Mouse (Mus musculus) midbrain, embryonic 13.5 days (tissue): Measurements from ENCODE around the gene Chd4. TPM values are rescaled to one million over a fixed set of nuclear protein-coding genes. Genes with fewer than 3 reads are reported as not detected.

Source experiments
- ATAC-seq: fragments of 200-750 bp; cut with Nextera tagmentation; 2 replicates; pipeline ENCODE4 v1.8.0; 2017; ENCODE audit warnings: mild to moderate bottlenecking, moderate TSS enrichment, moderate library complexity
- H3K27ac ChIP-seq: fragments of 300-500 bp; sonication (generic); 2 replicates; pipeline ENCODE4 v1.5.1; 2015; ENCODE audit warnings: inconsistent platforms, mild to moderate bottlenecking, moderate library complexity
- H3K27me3 ChIP-seq: fragments of 300-500 bp; sonication (generic); 2 replicates; pipeline ENCODE4 v1.6.1; 2015; ENCODE audit warnings: mild to moderate bottlenecking, inconsistent platforms
- H3K36me3 ChIP-seq: fragments of 300-500 bp; sonication (generic); 2 replicates; pipeline ENCODE4 v1.6.1; 2015; ENCODE audit warnings: mild to moderate bottlenecking, inconsistent platforms
- H3K4me1 ChIP-seq: fragments of 300-500 bp; sonication (generic); replicated peaks from 2 replicates; pipeline ENCODE4 v1.6.1; 2015; ENCODE audit warnings: inconsistent platforms
- H3K4me2 ChIP-seq: fragments of 300-500 bp; sonication (generic); replicated peaks from 2 replicates; pipeline ENCODE4 v1.6.1; 2015; ENCODE audit warnings: moderate library complexity, mild to moderate bottlenecking, inconsistent platforms
- H3K4me3 ChIP-seq: fragments of 300-500 bp; sonication (generic); replicated peaks from 2 replicates; pipeline ENCODE4 v1.5.1; 2015; ENCODE audit warnings: mild to moderate bottlenecking, inconsistent platforms
- H3K9ac ChIP-seq: fragments of 300-500 bp; sonication (generic); replicated peaks from 2 replicates; pipeline ENCODE4 v1.6.1; 2015; ENCODE audit warnings: mild to moderate bottlenecking, inconsistent platforms
- H3K9me3 ChIP-seq: fragments of 300-500 bp; sonication (generic); 2 replicates; pipeline ENCODE4 v1.6.1; 2016; ENCODE audit warnings: mild to moderate bottlenecking, inconsistent platforms
- WGBS: fragments of 180-500 bp; shearing (Covaris S2); methylation state at CpG from one replicate; pipeline ENCODE4 v1.1.7; 2015; 5-methylcytosine and 5-hydroxymethylcytosine counted together
- microRNA-seq: library from miRNA; unstranded; fragments of <30 nt; microRNA quantifications from one replicate; pipeline ENCODE4, GENCODE M21; 2016
- polyA plus RNA-seq: library from polyadenylated mRNA; unstranded; fragments of >200 nt; fragmentation: Nextera tagmentation; extraction: Ambion mirVana; gene quantifications from 2 replicates; pipeline ENCODE4 v1.2.1, GENCODE M21; 2015

Chd4 gene
- polyA plus RNA-seq, 1 experiment from 2014 or later: 133 TPM

- Histone ChIP-seq H3K4me3 (peak overlapping the region; percentile 98), H3K9me3 (no peaks in the 10 kb centered on the region), H3K27me3 (no peaks in the 10 kb centered on the region), H3K4me2 (peak overlapping the region; percentile 96), H3K27ac (peak overlapping the region; percentile 94), H3K9ac (peak overlapping the region; percentile 98), H3K36me3 (peaks cover 66% of the 10 kb centered on the region), H3K4me1 (peaks cover 41% of the 10 kb centered on the region)
- no peak for ATAC-seq
- WGBS: 12% methylated on average over 10 of the region's 10 CpGs
Measured at GRCm38 (mm10) chr6:125166861-125167650, 71.3 kb downstream of the Chd4 start.

- no peak for ATAC-seq
- no peak overlapping the region for H3K27ac ChIP-seq
- no peaks in the 10 kb centered on the region for H3K9me3 ChIP-seq
- H3K4me1 ChIP-seq: peaks cover 36% of the 10 kb centered on the region
- H3K36me3 ChIP-seq: peaks cover 67% of the 10 kb centered on the region
- 90% methylated on average over 14 of the region's 14 CpGs for WGBS
- no peak overlapping the region for H3K9ac ChIP-seq
- no peak overlapping the region for H3K4me2 ChIP-seq
- no peak overlapping the region for H3K4me3 ChIP-seq
- no peaks in the 10 kb centered on the region for H3K27me3 ChIP-seq
Measured at GRCm38 (mm10) chr6:125168086-125168485, 72.3 kb downstream of the Chd4 start.

GRCm38 (mm10) chr6:125170194-125170593 is 74.4 kb downstream of the Chd4 start:
- Histone ChIP-seq H3K27me3 (no peaks in the 10 kb centered on the region), H3K9me3 (no peaks in the 10 kb centered on the region), H3K9ac (0 out of 2 replicates have a peak overlapping the region, but pooled peaks have one; percentile 25), H3K36me3 (peaks cover 81% of the 10 kb centered on the region), H3K4me1 (peaks cover 23% of the 10 kb centered on the region), H3K4me2 (no peak overlapping the region), H3K27ac (no peak overlapping the region), H3K4me3 (no peak overlapping the region)
- 86% methylated on average over 6 of the region's 6 CpGs for WGBS
- no peak for ATAC-seq

GRCm38 (mm10) chr6:125172474-125172873 is 76.7 kb downstream of the Chd4 start:
- Histone ChIP-seq H3K27me3 (no peaks in the 10 kb centered on the region), H3K36me3 (peaks cover 100% of the 10 kb centered on the region), H3K9me3 (no peaks in the 10 kb centered on the region), H3K4me2 (no peak overlapping the region), H3K27ac (no peak overlapping the region), H3K4me3 (no peak overlapping the region), H3K9ac (no peak overlapping the region), H3K4me1 (peaks cover 4% of the 10 kb centered on the region)
- 91% methylated on average over 2 of the region's 2 CpGs for WGBS
- ATAC-seq: no peak

- no peak overlapping the region for H3K9ac ChIP-seq
- H3K4me2 ChIP-seq: no peak overlapping the region
- H3K4me1 ChIP-seq: no peaks in the 10 kb centered on the region
- H3K9me3 ChIP-seq: no peaks in the 10 kb centered on the region
- peaks cover 100% of the 10 kb centered on the region for H3K36me3 ChIP-seq
- H3K27me3 ChIP-seq: no peaks in the 10 kb centered on the region
- no peak overlapping the region for H3K27ac ChIP-seq
- no peak for ATAC-seq
- over 99% methylated on average over 7 of the region's 7 CpGs for WGBS
- H3K4me3 ChIP-seq: no peak overlapping the region
Measured at GRCm38 (mm10) chr6:125173256-125173655, 77.5 kb downstream of the Chd4 start.

GRCm38 (mm10) chr6:125175469-125175868 is 79.7 kb downstream of the Chd4 start:
- 92% methylated on average over 5 of the region's 5 CpGs for WGBS
- H3K27me3 ChIP-seq: no peaks in the 10 kb centered on the region
- no peak overlapping the region for H3K27ac ChIP-seq
- H3K9ac ChIP-seq: no peak overlapping the region
- no peak overlapping the region for H3K4me3 ChIP-seq
- no peak for ATAC-seq
- H3K36me3 ChIP-seq: peaks cover 100% of the 10 kb centered on the region
- no peak overlapping the region for H3K4me2 ChIP-seq
- no peaks in the 10 kb centered on the region for H3K4me1 ChIP-seq
- no peaks in the 10 kb centered on the region for H3K9me3 ChIP-seq

GRCm38 (mm10) chr6:125179601-125180000 is 83.8 kb downstream of the Chd4 start:
- no peak overlapping the region for H3K4me2 ChIP-seq
- no peak overlapping the region for H3K27ac ChIP-seq
- no peaks in the 10 kb centered on the region for H3K9me3 ChIP-seq
- no peak for ATAC-seq
- 93% methylated on average over 7 of the region's 7 CpGs for WGBS
- no peak overlapping the region for H3K9ac ChIP-seq
- H3K4me3 ChIP-seq: no peak overlapping the region
- H3K27me3 ChIP-seq: no peaks in the 10 kb centered on the region
- peaks cover 98% of the 10 kb centered on the region for H3K36me3 ChIP-seq
- no peaks in the 10 kb centered on the region for H3K4me1 ChIP-seq

Small RNAs within 50 kb of the gene (microRNA-seq; reads per million reads assigned to microRNA genes)
- not detected for gene Mir7045

Other genes with a start within 250 kb of the Chd4 start
- gene P3h3, start 238.2 kb upstream of the Chd4 start, polyA plus RNA-seq: 12.3 and 17.0 TPM in 2 replicates
- gene Gpr162, start 232.0 kb upstream of the Chd4 start, polyA plus RNA-seq: 19.2 and 22.9 TPM in 2 replicates
- 0.07 TPM in 1 of 2 replicates, not detected in the other for gene Cd4, start 207.8 kb upstream of the Chd4 start, polyA plus RNA-seq
- 2.3 and 2.5 TPM in 2 replicates for gene Lag3, start 184.3 kb upstream of the Chd4 start, polyA plus RNA-seq
- 662 and 802 TPM in 2 replicates for gene Ptms, start 175.9 kb upstream of the Chd4 start, polyA plus RNA-seq
- gene Mlf2, start 164.6 kb upstream of the Chd4 start, polyA plus RNA-seq: 419 and 462 TPM in 2 replicates
- gene Cops7a, start 130.4 kb upstream of the Chd4 start, polyA plus RNA-seq: 89.9 and 95.2 TPM in 2 replicates
- 25.6 and 27.4 TPM in 2 replicates for gene Pianp, start 99.3 kb upstream of the Chd4 start, polyA plus RNA-seq
- 18.8 and 23.1 TPM in 2 replicates for gene Zfp384, start 86.8 kb upstream of the Chd4 start, polyA plus RNA-seq
- 195 and 201 TPM in 2 replicates for gene Ing4, start 56.2 kb upstream of the Chd4 start, polyA plus RNA-seq
- 15.8 and 19.7 TPM in 2 replicates for gene Acrbp, start 46.3 kb upstream of the Chd4 start, polyA plus RNA-seq
- 0.34 and 0.37 TPM in 2 replicates for gene Lpar5, start 28.1 kb upstream of the Chd4 start, polyA plus RNA-seq
- 43.2 and 45.9 TPM in 2 replicates for gene Nop2, start 35.9 kb downstream of the Chd4 start, polyA plus RNA-seq
- gene Iffo1, start 49.3 kb downstream of the Chd4 start, polyA plus RNA-seq: 14.9 and 19.3 TPM in 2 replicates
- gene Gapdh, start 70.5 kb downstream of the Chd4 start, polyA plus RNA-seq: 1,484 and 1,546 TPM in 2 replicates
- 101 and 103 TPM in 2 replicates for gene Ncapd2, start 95.7 kb downstream of the Chd4 start, polyA plus RNA-seq
- 163 and 165 TPM in 2 replicates for gene Mrpl51, start 95.8 kb downstream of the Chd4 start, polyA plus RNA-seq
- 7.7 and 8.8 TPM in 2 replicates for gene Vamp1, start 119.6 kb downstream of the Chd4 start, polyA plus RNA-seq
- 3.2 and 3.7 TPM in 2 replicates for gene Tapbpl, start 135.9 kb downstream of the Chd4 start, polyA plus RNA-seq
- gene Cd27, start 141.0 kb downstream of the Chd4 start, polyA plus RNA-seq: 2.2 and 2.5 TPM in 2 replicates
- 0.11 TPM in 1 of 2 replicates, not detected in the other for gene Tuba3a, start 190.1 kb downstream of the Chd4 start, polyA plus RNA-seq
- gene Ltbr, start 217.9 kb downstream of the Chd4 start, polyA plus RNA-seq: 11.3 and 13.3 TPM in 2 replicates
- gene Scnn1a, start 224.7 kb downstream of the Chd4 start, polyA plus RNA-seq: 0.39 and 0.46 TPM in 2 replicates